Mouse (Mus musculus) embryonic fibroblast, embryonic 13.5 days (primary cell): ENCODE results near the gene Glrp1.

Experiments
- CTCF ChIP-seq: IDR thresholded peaks from 2 replicates; pipeline ENCODE4 v1.5.1; 2011; ENCODE audit warnings: mild to moderate bottlenecking, control low read depth, low read length, moderate library complexity, borderline replicate concordance; ENCODE audit not compliant: insufficient read depth
- POLR2A ChIP-seq: IDR thresholded peaks from 2 replicates; pipeline ENCODE4 v1.6.1; 2011; ENCODE audit warnings: low read depth, mild to moderate bottlenecking, control low read depth, low read length, moderate library complexity

DNA sequence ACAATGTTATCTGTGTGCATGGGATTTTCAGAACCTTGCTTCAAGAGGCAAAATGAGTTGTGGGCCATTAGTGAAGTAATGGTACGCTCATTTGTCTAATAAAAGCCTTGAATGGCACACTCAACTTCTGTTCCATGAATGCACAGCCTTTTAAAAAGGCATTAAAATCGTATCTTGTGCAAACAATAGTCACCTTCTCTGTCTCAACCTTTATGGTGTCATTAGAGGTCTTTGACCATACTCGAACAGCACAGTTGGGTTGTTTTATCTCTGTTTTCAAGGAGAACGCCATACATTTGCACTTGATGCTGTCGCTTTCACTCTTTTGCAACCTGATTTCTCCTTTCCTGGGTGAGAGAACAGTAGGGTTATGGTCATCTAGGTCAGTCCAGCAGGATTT lies 3.7 kb upstream of the Glrp1 start:
- TF ChIP-seq POLR2A (no peak), CTCF (no peak)
